Mouse (Mus musculus) cortical plate, adult 2 months (tissue): ENCODE results near the gene Lyz2.

Experiments
- CTCF ChIP-seq: fragments of 200-500 bp; IDR thresholded peaks from 2 replicates; pipeline ENCODE4 v1.5.1; 2011; ENCODE audit warnings: mild to moderate bottlenecking, control low read depth, low read length; ENCODE audit not compliant: insufficient read depth; ENCODE audit errors: extremely low read depth
- POLR2A ChIP-seq: fragments of 200-500 bp; IDR thresholded peaks from 2 replicates; pipeline ENCODE4 v1.6.1; 2011; ENCODE audit warnings: mild to moderate bottlenecking, low read length, control low read depth; ENCODE audit not compliant: insufficient read depth; ENCODE audit errors: extremely low read depth

- TF ChIP-seq CTCF, result no peak
- TF ChIP-seq POLR2A, result no peak
These were observed 38.5 kb upstream of the Lyz2 start for GRCm38 (mm10) chr10:117320571-117320981.
